Mouse (Mus musculus) limb, embryonic 15.5 days (tissue): ENCODE data around the gene Col4a1. TPM values are rescaled to one million over a fixed set of nuclear protein-coding genes. Genes with fewer than 3 reads are reported as not detected.
A peak's percentile ranks its signal among the peaks of the same experiment; 100 is the strongest.

Experiments
- ATAC-seq: fragments of 200-750 bp; cut with Nextera tagmentation; 2 replicates; pipeline ENCODE4 v1.8.0; 2017; ENCODE audit warnings: low read depth, moderate TSS enrichment; ENCODE audit not compliant: insufficient number of reproducible peaks, low FRiP score, low TSS enrichment
- H3K27ac ChIP-seq: fragments of 300-500 bp; sonication (generic); 2 replicates; pipeline ENCODE4 v1.5.1; 2015; ENCODE audit warnings: moderate library complexity, mild to moderate bottlenecking, inconsistent platforms
- H3K27me3 ChIP-seq: fragments of 300-500 bp; sonication (generic); 2 replicates; pipeline ENCODE4 v1.6.1; 2015; ENCODE audit warnings: inconsistent platforms
- H3K36me3 ChIP-seq: fragments of 300-500 bp; sonication (generic); 2 replicates; pipeline ENCODE4 v1.6.1; 2015; ENCODE audit warnings: inconsistent platforms
- H3K4me1 ChIP-seq: fragments of 300-500 bp; sonication (generic); 2 replicates; pipeline ENCODE4 v1.6.1; 2015; ENCODE audit warnings: inconsistent platforms
- H3K4me2 ChIP-seq: fragments of 300-500 bp; sonication (generic); 2 replicates; pipeline ENCODE4 v1.6.1; 2015; ENCODE audit warnings: mild to moderate bottlenecking, inconsistent platforms
- H3K4me3 ChIP-seq: fragments of 300-500 bp; sonication (generic); 2 replicates; pipeline ENCODE4 v1.5.1; 2015; ENCODE audit warnings: mild to moderate bottlenecking, inconsistent platforms
- H3K9ac ChIP-seq: fragments of 300-500 bp; sonication (generic); 2 replicates; pipeline ENCODE4 v1.6.1; 2015; ENCODE audit warnings: inconsistent platforms
- H3K9me3 ChIP-seq: fragments of 300-500 bp; sonication (generic); 2 replicates; pipeline ENCODE4 v1.6.1; 2016; ENCODE audit warnings: inconsistent platforms
- WGBS: fragments of 180-500 bp; shearing (Covaris S2); methylation state at CpG from one replicate; pipeline ENCODE4 v1.1.7; 2015; 5-methylcytosine and 5-hydroxymethylcytosine counted together
- polyA plus RNA-seq: library from polyadenylated mRNA; unstranded; fragments of >200 nt; fragmentation: Nextera tagmentation; extraction: Ambion mirVana; gene quantifications from 2 replicates; pipeline ENCODE4 v1.2.1, GENCODE M21; 2015

Col4a1 gene
- polyA plus RNA-seq, 1 experiment from 2014 or later, result 172 TPM

DNA sequence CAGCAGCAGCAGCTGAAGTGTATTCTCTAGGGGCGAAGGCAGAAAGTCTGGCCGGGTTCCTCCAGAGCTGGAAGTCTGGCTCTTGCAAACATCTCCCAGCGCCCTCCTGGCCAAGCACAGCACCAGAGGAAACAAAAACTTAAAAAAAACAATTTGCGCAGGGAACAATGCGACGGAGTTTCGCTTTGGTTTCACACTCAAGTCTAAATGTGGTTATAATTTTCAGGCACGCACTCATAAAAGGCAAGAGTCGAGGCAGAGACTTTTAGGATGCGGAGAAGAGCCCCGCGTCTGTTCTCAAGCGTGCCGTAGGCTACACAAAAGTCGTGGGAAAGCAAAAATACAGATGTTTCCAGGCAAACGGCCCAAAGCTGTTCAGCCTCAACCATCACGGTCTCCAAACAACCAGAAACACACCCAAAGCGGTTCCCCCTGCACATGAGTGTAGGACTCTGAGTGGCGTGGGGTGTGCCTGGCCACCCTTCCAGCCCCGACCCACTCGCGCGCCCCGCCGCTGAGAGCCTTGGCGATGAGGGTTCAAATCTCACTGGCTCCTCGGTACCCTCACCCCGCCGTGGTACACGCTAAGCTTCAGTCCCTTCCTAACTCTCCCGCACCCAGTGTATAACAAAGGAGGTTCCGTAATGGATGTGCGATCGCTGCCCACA lies 811 bp downstream of the Col4a1 start:
- H3K4me1 ChIP-seq, result peaks cover 35% of the 10 kb centered on the region
- peak overlapping the region; percentile 94 for H3K27ac ChIP-seq
- 0 out of 2 replicates have a peak, but pooled peaks cover 6% of the 10 kb centered on the region for H3K27me3 ChIP-seq
- peak overlapping the region; percentile 70 for H3K4me3 ChIP-seq
- no peaks in the 10 kb centered on the region for H3K9me3 ChIP-seq
- no peak for ATAC-seq
- H3K9ac ChIP-seq, result peak overlapping the region; percentile 73
- H3K4me2 ChIP-seq, result peak overlapping the region; percentile 91
- H3K36me3 ChIP-seq, result no peaks in the 10 kb centered on the region
- WGBS, result 1% methylated on average over 34 of the region's 34 CpGs

DNA sequence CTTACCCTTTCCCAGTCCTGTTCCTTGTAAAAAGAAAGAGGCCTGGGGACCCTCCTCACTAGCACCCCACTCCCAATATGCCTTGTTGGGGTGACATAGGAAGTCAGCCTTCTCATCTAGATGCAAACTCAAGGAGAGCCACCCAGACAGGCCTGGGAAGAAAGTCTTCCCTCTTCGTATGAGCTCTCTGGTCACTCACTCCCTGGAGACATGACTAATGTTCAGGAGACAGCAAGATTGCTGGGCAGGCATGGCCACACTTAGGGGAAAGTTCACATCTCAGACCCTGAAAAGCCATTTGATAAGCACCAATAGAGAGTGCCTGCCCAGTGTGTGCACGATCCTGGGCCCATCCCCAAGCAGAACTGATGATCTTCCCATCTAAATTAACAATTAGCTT lies 2.6 kb downstream of the Col4a1 start:
- no peaks in the 10 kb centered on the region for H3K36me3 ChIP-seq
- no peak for ATAC-seq
- peak overlapping the region; percentile 10; the same call in 1 of the 2 replicates for H3K4me3 ChIP-seq
- H3K27me3 ChIP-seq, result 0 out of 2 replicates have a peak, but pooled peaks cover 2% of the 10 kb centered on the region
- H3K9ac ChIP-seq, result no peak overlapping the region
- peaks cover 35% of the 10 kb centered on the region for H3K4me1 ChIP-seq
- no peak overlapping the region for H3K27ac ChIP-seq
- H3K9me3 ChIP-seq, result no peaks in the 10 kb centered on the region
- H3K4me2 ChIP-seq, result no peak overlapping the region
- 67% methylated on average over 2 of the region's 2 CpGs for WGBS

DNA sequence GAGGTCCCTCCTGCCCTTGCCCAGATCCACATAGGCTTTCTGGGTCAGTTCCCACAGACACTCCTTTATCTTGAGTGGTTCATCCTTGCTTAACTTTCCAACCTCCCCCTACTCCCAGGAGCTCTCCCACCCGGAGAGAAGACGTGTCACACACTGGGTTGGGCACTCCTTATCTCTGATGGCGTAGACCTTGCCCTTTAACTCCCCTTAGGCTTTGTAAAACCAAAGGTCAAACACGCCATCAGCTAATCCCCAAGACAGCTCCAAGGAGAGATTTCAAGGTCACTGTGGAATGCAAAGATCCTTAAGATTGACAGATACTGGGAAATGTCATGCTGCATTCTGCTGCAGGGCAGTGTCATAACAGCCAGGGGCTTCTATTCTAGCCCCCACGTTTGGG lies 3.4 kb downstream of the Col4a1 start:
- no peak overlapping the region for H3K27ac ChIP-seq
- no peak for ATAC-seq
- no peaks in the 10 kb centered on the region for H3K9me3 ChIP-seq
- no peak overlapping the region for H3K4me2 ChIP-seq
- 76% methylated on average over 5 of the region's 5 CpGs for WGBS
- no peaks in the 10 kb centered on the region for H3K27me3 ChIP-seq
- H3K36me3 ChIP-seq, result no peaks in the 10 kb centered on the region
- H3K4me3 ChIP-seq, result no peak overlapping the region
- no peak overlapping the region for H3K9ac ChIP-seq
- H3K4me1 ChIP-seq, result peaks cover 31% of the 10 kb centered on the region

DNA sequence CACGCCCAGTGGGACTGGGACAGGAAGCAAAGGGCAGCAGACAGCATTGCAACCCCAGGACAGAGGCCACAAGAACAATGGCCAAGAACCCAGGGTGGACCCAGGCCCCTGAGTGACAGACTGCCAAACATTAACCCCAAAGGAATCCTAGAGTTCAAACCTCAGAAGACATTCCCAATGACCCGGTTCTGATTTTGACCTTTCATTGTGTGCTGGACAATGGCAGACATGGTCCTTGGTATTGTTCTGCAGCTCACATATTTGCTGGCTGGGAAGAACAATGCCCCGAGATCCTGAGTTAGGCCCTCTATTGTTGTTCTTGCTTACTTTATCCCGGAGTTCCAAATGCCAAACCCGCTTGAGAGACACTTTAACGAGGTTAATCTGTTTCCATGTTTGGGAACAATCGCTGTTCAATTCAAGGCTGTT lies 4.0 kb downstream of the Col4a1 start:
- peaks cover 27% of the 10 kb centered on the region for H3K4me1 ChIP-seq
- no peak overlapping the region for H3K4me3 ChIP-seq
- no peak for ATAC-seq
- no peak overlapping the region for H3K4me2 ChIP-seq
- H3K9me3 ChIP-seq, result no peaks in the 10 kb centered on the region
- no peak overlapping the region for H3K9ac ChIP-seq
- no peaks in the 10 kb centered on the region for H3K27me3 ChIP-seq
- H3K36me3 ChIP-seq, result no peaks in the 10 kb centered on the region
- 81% methylated on average over 7 of the region's 7 CpGs for WGBS
- H3K27ac ChIP-seq, result no peak overlapping the region

DNA sequence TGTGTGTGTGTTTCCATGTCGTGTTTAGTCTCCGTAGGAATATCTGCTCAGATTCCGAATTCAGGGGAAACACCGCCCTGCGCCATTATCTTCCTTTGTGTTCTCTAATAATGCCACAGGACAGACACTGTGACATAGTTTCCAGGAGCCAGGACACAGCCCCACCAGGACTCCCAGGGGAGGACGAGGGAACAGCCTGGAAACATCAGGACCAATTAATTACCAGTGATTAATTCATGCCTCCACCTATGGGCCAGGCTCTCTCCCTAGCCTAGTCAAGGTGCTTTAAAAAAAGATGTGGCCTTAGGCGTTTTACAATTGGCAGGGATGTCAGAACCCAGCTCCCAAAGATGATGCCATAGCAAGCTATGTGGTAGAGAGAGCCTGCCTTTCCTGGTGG lies 5.2 kb downstream of the Col4a1 start:
- Histone ChIP-seq H3K4me2 (no peak overlapping the region), H3K9ac (no peak overlapping the region), H3K27ac (no peak overlapping the region), H3K27me3 (no peaks in the 10 kb centered on the region), H3K4me1 (peaks cover 22% of the 10 kb centered on the region; the same call in 1 of the 2 replicates), H3K36me3 (no peaks in the 10 kb centered on the region), H3K9me3 (no peaks in the 10 kb centered on the region), H3K4me3 (no peak overlapping the region)
- 77% methylated on average over 7 of the region's 7 CpGs for WGBS
- ATAC-seq, result no peak

DNA sequence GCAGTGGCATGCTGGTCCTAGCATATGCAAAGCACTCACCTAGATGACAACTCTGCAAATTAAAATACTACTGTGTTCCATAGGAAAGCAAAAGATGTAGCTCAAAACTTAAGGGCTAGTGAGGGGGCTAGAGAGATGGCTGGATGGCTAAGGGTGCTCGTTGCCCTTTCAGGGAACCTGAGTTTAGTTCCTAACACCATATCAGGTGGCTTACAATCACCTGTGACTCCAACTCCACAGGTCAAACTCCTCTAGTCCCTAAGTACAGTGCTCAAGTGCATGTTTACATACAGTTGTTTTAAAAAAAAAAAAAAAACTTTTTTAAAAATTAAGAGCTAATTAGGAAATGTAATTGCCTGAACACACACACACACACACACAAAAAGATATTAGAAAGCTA lies 7.1 kb downstream of the Col4a1 start:
- H3K36me3 ChIP-seq, result no peaks in the 10 kb centered on the region
- WGBS, result 88% methylated on average over 1 of the region's 1 CpGs
- no peak overlapping the region for H3K4me3 ChIP-seq
- H3K27ac ChIP-seq, result no peak overlapping the region
- H3K4me1 ChIP-seq, result peaks cover 11% of the 10 kb centered on the region; the same call in 1 of the 2 replicates
- no peaks in the 10 kb centered on the region for H3K27me3 ChIP-seq
- H3K4me2 ChIP-seq, result no peak overlapping the region
- no peaks in the 10 kb centered on the region for H3K9me3 ChIP-seq
- H3K9ac ChIP-seq, result no peak overlapping the region
- no peak for ATAC-seq

DNA sequence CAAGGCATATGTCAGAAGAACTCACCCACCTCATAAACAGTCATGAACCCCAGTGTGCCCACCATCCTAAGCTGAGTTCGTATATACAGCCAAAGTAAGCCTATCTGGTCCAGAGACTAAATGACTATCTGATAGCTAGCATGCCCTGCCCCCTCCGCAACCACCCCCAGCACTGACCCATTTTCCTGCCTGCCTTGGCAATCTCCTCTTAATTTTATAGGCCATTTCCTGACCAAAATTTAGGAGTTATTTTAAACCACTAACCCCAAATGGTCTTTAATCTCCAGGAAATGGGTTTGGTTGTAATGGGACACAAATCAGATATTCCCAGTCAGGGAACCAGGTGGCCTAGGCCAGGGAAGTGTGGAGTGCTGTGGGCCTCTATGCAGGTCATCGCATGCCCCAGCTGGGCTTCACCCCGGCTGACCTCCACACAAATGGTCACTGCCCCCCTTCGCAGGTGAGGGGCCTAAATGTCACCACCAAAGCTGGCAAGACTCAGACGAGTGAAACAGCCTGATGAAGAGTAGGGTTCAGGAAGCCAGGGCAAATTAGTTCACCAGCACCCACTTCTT lies 8.5 kb downstream of the Col4a1 start:
- H3K9me3 ChIP-seq, result no peaks in the 10 kb centered on the region
- WGBS, result 54% methylated on average over 6 of the region's 6 CpGs
- no peak overlapping the region for H3K27ac ChIP-seq
- no peaks in the 10 kb centered on the region for H3K36me3 ChIP-seq
- H3K4me1 ChIP-seq, result peaks cover 20% of the 10 kb centered on the region
- no peak overlapping the region for H3K4me2 ChIP-seq
- ATAC-seq, result no peak
- no peaks in the 10 kb centered on the region for H3K27me3 ChIP-seq
- no peak overlapping the region for H3K9ac ChIP-seq
- H3K4me3 ChIP-seq, result no peak overlapping the region

DNA sequence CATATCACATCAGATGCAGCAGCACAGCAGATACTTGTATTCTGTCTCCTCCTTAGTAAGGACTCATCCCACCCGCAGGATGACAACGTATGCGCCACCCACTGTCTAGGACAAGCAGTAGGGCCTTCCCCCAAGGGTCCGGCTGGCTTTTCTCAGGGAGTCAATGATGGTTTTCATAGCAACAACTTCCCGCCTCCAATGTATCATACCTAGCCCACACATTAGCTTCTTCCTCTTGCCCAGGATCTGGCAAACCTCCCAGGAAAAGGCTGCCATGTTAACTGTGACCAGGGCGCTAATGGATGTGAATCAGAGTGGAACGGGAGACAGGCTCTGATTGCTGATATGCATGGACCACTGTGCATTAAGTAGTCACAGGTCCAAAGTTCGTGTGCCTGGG lies 12.2 kb downstream of the Col4a1 start:
- peaks cover 40% of the 10 kb centered on the region for H3K4me1 ChIP-seq
- H3K27me3 ChIP-seq, result no peaks in the 10 kb centered on the region
- H3K9ac ChIP-seq, result no peak overlapping the region
- WGBS, result 84% methylated on average over 8 of the region's 8 CpGs
- no peaks in the 10 kb centered on the region for H3K9me3 ChIP-seq
- no peak for ATAC-seq
- no peak overlapping the region for H3K4me3 ChIP-seq
- H3K4me2 ChIP-seq, result no peak overlapping the region
- no peak overlapping the region for H3K27ac ChIP-seq
- no peaks in the 10 kb centered on the region for H3K36me3 ChIP-seq

DNA sequence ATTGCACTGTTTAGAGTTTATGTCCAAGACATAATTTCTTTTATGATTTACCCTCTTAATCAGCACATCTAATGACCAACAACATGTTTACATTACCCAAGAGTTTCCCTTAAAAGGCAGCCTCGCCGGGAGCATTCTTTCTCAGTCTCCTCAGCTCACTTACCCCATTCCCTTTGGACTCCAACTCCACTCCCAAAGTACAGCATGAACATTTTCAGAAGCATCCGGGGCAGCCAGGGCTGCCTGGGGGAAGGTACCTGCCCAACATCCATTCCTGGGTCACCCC lies 13.4 kb downstream of the Col4a1 start:
- H3K9me3 ChIP-seq, result no peaks in the 10 kb centered on the region
- H3K4me1 ChIP-seq, result peaks cover 39% of the 10 kb centered on the region
- ATAC-seq, result no peak
- H3K4me3 ChIP-seq, result no peak overlapping the region
- H3K27ac ChIP-seq, result no peak overlapping the region
- no peaks in the 10 kb centered on the region for H3K36me3 ChIP-seq
- H3K27me3 ChIP-seq, result no peaks in the 10 kb centered on the region
- no peak overlapping the region for H3K9ac ChIP-seq
- 29% methylated on average over 3 of the region's 3 CpGs for WGBS
- H3K4me2 ChIP-seq, result no peak overlapping the region

DNA sequence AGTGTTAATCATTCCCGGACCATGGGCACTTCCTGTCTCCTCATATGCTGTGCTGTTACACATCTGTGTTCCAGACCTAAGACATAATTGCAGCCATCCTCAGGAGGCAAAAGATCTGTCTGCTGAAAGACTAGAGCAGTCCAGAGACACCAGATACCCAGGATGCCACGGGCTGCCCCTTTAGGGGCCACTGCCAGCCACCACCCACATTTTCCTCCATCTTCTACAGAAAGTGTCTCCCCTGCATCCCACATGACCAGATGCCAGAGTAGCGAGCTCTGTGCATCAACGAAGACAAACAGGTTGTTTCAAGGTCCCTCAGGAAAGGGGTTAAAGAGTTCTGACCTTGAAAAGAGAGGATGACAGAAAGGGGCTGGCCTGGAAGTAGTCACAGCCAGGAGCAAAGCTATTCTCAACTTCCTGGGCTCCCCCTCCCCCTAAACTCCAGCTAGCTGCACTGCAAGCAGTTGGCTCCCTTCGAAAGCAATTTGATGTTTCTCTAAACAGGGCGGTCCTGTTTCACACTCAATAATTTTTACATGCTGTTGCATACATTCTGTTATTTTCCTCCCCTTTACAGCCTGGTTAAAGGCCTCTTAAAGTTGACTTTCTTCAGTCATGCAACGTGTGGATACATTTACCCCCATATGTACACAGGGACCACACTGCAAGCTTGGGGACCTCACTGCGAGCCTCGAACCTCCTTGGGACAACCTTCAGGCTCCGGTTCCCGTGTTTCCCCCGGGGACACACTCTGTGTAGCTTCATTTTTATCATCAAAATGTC lies 13.9 kb downstream of the Col4a1 start:
- WGBS, result 18% methylated on average over 12 of the region's 12 CpGs
- Histone ChIP-seq H3K4me2 (0 out of 2 replicates have a peak overlapping the region, but pooled peaks have one; percentile 2), H3K4me3 (no peak overlapping the region)

DNA sequence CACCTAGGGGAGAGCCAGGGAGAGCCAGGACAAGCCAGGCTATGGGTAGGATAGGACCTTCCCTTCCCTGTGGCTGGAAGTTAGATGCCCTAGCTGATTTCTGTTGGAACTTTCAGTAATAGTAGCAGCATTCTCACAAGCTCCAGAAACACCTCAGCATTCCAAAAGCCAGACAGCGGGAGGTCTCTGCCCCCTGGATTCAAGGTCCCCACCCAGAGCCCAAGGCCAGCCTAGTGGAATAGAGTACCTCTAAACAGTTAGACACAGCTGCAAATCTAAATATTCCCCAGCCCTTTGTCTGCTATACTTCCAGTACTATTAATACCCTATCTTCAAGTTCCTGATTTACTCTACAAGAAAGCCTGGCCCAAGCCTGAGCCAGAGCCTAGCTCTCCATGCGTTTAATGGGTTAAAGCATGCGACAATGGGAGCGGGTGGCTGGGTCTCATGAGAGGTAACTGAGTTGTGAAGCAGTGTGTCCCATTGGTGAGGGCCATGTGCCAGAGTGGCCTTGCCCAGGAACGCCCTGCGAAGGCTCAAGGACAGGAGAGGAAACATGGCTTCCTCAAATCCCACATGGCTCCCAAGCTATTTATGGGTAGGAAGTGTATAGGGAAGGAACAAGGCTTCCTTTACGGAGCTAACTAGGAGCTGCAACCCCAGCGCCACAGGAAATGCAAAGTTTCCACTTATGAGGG lies 15.3 kb downstream of the Col4a1 start:
- no peak overlapping the region for H3K9ac ChIP-seq
- H3K9me3 ChIP-seq, result no peaks in the 10 kb centered on the region
- peak overlapping the region; percentile 50; the same call in 1 of the 2 replicates for H3K27ac ChIP-seq
- ATAC-seq, result peak; percentile 36; the same call in 1 of the 2 replicates
- no peak overlapping the region for H3K4me3 ChIP-seq
- peaks cover 37% of the 10 kb centered on the region for H3K4me1 ChIP-seq
- no peak overlapping the region for H3K4me2 ChIP-seq
- no peaks in the 10 kb centered on the region for H3K27me3 ChIP-seq
- 69% methylated on average over 8 of the region's 8 CpGs for WGBS
- no peaks in the 10 kb centered on the region for H3K36me3 ChIP-seq

More for the DNA sequence above, 13.9 kb downstream of the Col4a1 start:
- Histone ChIP-seq H3K9me3 (no peaks in the 10 kb centered on the region), H3K27me3 (no peaks in the 10 kb centered on the region), H3K36me3 (no peaks in the 10 kb centered on the region), H3K4me1 (peaks cover 37% of the 10 kb centered on the region), H3K27ac (peak overlapping the region; percentile 71; the same call in 1 of the 2 replicates), H3K9ac (no peak overlapping the region)
- no peak for ATAC-seq
